Mouse (Mus musculus): Measurements from ENCODE around the gene Bahcc1. TPM values are rescaled to one million over a fixed set of nuclear protein-coding genes. Genes with fewer than 3 reads are reported as not detected.

Gene Bahcc1
- total RNA-seq, 1 experiment: 11.7 TPM

DNA sequence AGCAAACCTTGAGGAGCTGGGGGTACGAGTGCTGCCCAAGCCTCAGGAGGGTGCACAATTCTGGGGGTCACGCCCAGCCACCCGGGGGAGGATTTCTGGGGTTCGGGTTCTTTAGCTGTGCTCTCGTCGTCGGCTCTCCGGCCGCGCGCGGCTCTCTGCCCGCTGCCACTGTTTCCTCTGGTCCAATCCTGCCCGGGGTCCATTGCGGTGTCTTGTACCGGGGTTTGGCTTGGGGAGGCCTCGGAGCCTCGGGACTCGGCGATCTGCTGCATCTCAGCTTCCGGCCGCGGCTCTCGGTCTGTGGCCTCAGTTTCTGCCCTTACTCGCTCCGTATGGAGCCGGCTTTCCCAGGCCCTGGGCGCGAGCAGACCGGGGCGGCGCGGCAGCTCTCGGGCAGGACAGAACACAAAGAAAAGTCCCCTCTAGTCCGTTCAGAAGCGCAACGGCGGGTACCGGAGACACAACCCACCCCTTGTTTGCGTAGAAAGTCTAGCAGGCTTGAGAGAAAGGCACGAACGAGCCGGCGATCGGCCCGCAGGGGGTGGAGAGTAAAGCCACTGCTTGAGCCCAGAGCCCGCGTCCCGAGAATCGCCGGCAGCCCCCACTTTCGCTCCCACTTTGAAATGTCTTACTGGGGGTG is 1.5 kb downstream of the Bahcc1 start:
- Histone ChIP-seq H3K4me3 (ENCODE audit: insufficient read depth in 1 of 2, low read depth in 1 of 2, low read length in 2 of 2, poor library complexity in 1 of 2, severe bottlenecking in 1 of 2) (peak overlapping the region; percentile 76 to 79), H3K9ac (ENCODE audit: insufficient read depth, low read depth, low read length, poor library complexity, severe bottlenecking) (peak overlapping the region; percentile 79), H3K36me3 (ENCODE audit: control insufficient read depth, insufficient read depth, low read length, poor library complexity, severe bottlenecking) (peaks cover 1% of the 10 kb centered on the region; the same call in 1 of the 2 replicates), H3K4me1 (ENCODE audit: control insufficient read depth in 2 of 2, insufficient read depth in 2 of 2, low read length in 2 of 2, poor library complexity in 1 of 2) (peaks cover 4 to 11% of the 10 kb centered on the region in 2 experiments; a peak in 3 of 4 replicates), H3K9me3 (ENCODE audit: control insufficient read depth, insufficient read depth, low read depth, low read length) (no peaks in the 10 kb centered on the region), H3K27ac (ENCODE audit: insufficient read depth, low read depth, low read length, poor library complexity, severe bottlenecking) (peak overlapping the region; percentile 17; the same call in 1 of the 2 replicates)
- TF ChIP-seq ZNF384 (IDR thresholded peaks at IDR 0.05; ENCODE audit: low read depth, low read length) (no peak), ZC3H11A (IDR thresholded peaks at IDR 0.05; ENCODE audit: borderline replicate concordance, low read depth, low read length) (no peak), CHD2 (IDR thresholded peaks at IDR 0.05; ENCODE audit: low read depth, low read length) (no peak), MAFK (IDR thresholded peaks at IDR 0.05; ENCODE audit: insufficient read depth, low read depth, low read length) (no peak), HCFC1 (IDR thresholded peaks at IDR 0.05; ENCODE audit: borderline replicate concordance, insufficient read depth, low read length) (no peak)
- in situ Hi-C loops (cut with MboI; ENCODE audit: low sequenced_read_pairs in 2 of 2, unreplicated experiment in 2 of 2): loop anchor here (10.0 to 25.0 kb wide), 2 partner anchors 1147 to 1179 kb away; partner anchors contain the start of gene Cbx4 (in 1 of the 2)
- no peak for DNase-seq (ENCODE audit: low read depth, low spot score)

DNA sequence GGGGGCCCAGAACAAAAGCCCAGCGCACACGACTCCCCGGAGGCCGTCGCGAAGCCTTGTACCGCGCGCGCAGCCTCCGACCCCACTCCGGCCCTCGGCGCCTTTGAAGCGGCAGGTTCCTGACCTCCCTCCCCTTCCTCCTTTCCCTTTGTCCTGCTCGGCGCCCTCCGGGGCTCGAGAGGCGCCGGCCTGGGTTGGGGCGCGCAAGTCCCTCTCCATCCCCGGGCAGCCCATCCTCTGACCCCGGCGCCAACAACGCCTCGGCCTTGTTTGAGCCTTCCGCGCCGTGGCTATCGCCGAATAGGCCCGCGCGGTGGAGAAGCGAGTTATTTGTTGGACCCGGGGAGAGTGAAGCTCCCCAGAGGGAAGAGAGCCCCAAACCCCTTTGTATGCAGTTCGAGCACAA is 2.0 kb downstream of the Bahcc1 start:
- H3K9ac ChIP-seq (ENCODE audit: insufficient read depth, low read depth, low read length, poor library complexity, severe bottlenecking): peak overlapping the region; percentile 79
- TF ChIP-seq ZNF384 (IDR thresholded peaks at IDR 0.05; ENCODE audit: low read depth, low read length): no peak
- no peak for TF ChIP-seq HCFC1 (IDR thresholded peaks at IDR 0.05; ENCODE audit: borderline replicate concordance, insufficient read depth, low read length)
- TF ChIP-seq CHD2 (IDR thresholded peaks at IDR 0.05; ENCODE audit: low read depth, low read length): no peak
- TF ChIP-seq ZC3H11A (IDR thresholded peaks at IDR 0.05; ENCODE audit: borderline replicate concordance, low read depth, low read length): no peak
- no peak for TF ChIP-seq MAFK (IDR thresholded peaks at IDR 0.05; ENCODE audit: insufficient read depth, low read depth, low read length)
- peak overlapping the region; percentile 17; the same call in 1 of the 2 replicates for H3K27ac ChIP-seq (ENCODE audit: insufficient read depth, low read depth, low read length, poor library complexity, severe bottlenecking)
- H3K36me3 ChIP-seq (ENCODE audit: control insufficient read depth, insufficient read depth, low read length, poor library complexity, severe bottlenecking): no peaks in the 10 kb centered on the region
- peak overlapping the region; percentile 76 to 79 for H3K4me3 ChIP-seq (ENCODE audit: insufficient read depth in 1 of 2, low read depth in 1 of 2, low read length in 2 of 2, poor library complexity in 1 of 2, severe bottlenecking in 1 of 2)
- no peak for DNase-seq (ENCODE audit: low read depth, low spot score)
- H3K4me1 ChIP-seq (ENCODE audit: control insufficient read depth in 2 of 2, insufficient read depth in 2 of 2, low read length in 2 of 2, poor library complexity in 1 of 2): peaks cover 4 to 9% of the 10 kb centered on the region in 2 experiments; a peak in 2 of 4 replicates
- no peaks in the 10 kb centered on the region for H3K9me3 ChIP-seq (ENCODE audit: control insufficient read depth, insufficient read depth, low read depth, low read length)
- in situ Hi-C loops (cut with MboI; ENCODE audit: low sequenced_read_pairs in 2 of 2, unreplicated experiment in 2 of 2): loop anchor here (10.0 to 25.0 kb wide), 2 partner anchors 1147 to 1180 kb away; partner anchors contain the start of gene Cbx4 (in 1 of the 2)

GRCm38 (mm10) chr11:120235385-120236113 is 2.8 kb downstream of the Bahcc1 start:
- Histone ChIP-seq H3K27ac (ENCODE audit: insufficient read depth, low read depth, low read length, poor library complexity, severe bottlenecking) (no peak overlapping the region), H3K36me3 (ENCODE audit: control insufficient read depth, insufficient read depth, low read length, poor library complexity, severe bottlenecking) (no peaks in the 10 kb centered on the region), H3K4me3 (ENCODE audit: insufficient read depth in 1 of 2, low read depth in 1 of 2, low read length in 2 of 2, poor library complexity in 1 of 2, severe bottlenecking in 1 of 2) (peak overlapping the region; percentile 50 to 79), H3K4me1 (ENCODE audit: control insufficient read depth in 2 of 2, insufficient read depth in 2 of 2, low read length in 2 of 2, poor library complexity in 1 of 2) (peaks cover 4 to 9% of the 10 kb centered on the region in 2 experiments; a peak in 2 of 4 replicates), H3K9me3 (ENCODE audit: control insufficient read depth, insufficient read depth, low read depth, low read length) (no peaks in the 10 kb centered on the region), H3K9ac (ENCODE audit: insufficient read depth, low read depth, low read length, poor library complexity, severe bottlenecking) (0 out of 2 replicates have a peak overlapping the region, but pooled peaks have one; percentile 7)
- in situ Hi-C loops (cut with MboI; ENCODE audit: low sequenced_read_pairs in 2 of 2, unreplicated experiment in 2 of 2): loop anchor here (10.0 to 25.0 kb wide), 2 partner anchors 1148 to 1181 kb away; partner anchors contain the start of gene Cbx4 (in 1 of the 2)
- DNase-seq (ENCODE audit: low read depth, low spot score): no peak
- TF ChIP-seq MAFK (IDR thresholded peaks at IDR 0.05; ENCODE audit: insufficient read depth, low read depth, low read length) (no peak), HCFC1 (IDR thresholded peaks at IDR 0.05; ENCODE audit: borderline replicate concordance, insufficient read depth, low read length) (no peak), ZNF384 (IDR thresholded peaks at IDR 0.05; ENCODE audit: low read depth, low read length) (no peak), CHD2 (IDR thresholded peaks at IDR 0.05; ENCODE audit: low read depth, low read length) (no peak)

DNA sequence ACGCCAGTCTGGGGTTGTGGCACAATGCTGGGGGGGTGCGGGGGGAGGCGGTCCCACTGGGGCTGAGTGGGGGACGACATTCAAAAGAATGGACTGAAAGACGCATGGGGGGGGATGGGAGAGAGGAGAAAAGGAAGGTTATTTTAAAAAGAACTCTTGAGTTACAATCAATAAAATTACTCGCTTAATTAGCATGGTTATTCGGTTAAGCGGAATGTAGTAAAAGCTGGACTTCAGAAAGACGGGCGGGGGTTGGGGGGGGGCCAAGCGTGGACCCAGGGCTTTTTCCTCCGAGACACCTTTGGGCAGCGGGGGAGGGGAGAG is 3.3 kb downstream of the Bahcc1 start:
- Histone ChIP-seq H3K4me1 (ENCODE audit: control insufficient read depth in 2 of 2, insufficient read depth in 2 of 2, low read length in 2 of 2, poor library complexity in 1 of 2) (peaks cover 7 to 12% of the 10 kb centered on the region in 2 experiments; a peak in 3 of 4 replicates), H3K36me3 (ENCODE audit: control insufficient read depth, insufficient read depth, low read length, poor library complexity, severe bottlenecking) (no peaks in the 10 kb centered on the region), H3K4me3 (ENCODE audit: insufficient read depth in 1 of 2, low read depth in 1 of 2, low read length in 2 of 2, poor library complexity in 1 of 2, severe bottlenecking in 1 of 2) (peak overlapping the region; percentile 72 to 79), H3K9me3 (ENCODE audit: control insufficient read depth, insufficient read depth, low read depth, low read length) (no peaks in the 10 kb centered on the region), H3K9ac (ENCODE audit: insufficient read depth, low read depth, low read length, poor library complexity, severe bottlenecking) (no peak overlapping the region), H3K27ac (ENCODE audit: insufficient read depth, low read depth, low read length, poor library complexity, severe bottlenecking) (no peak overlapping the region)
- no peak for DNase-seq (ENCODE audit: low read depth, low spot score)
- in situ Hi-C loops (cut with MboI; ENCODE audit: low sequenced_read_pairs in 2 of 2, unreplicated experiment in 2 of 2): loop anchor here (10.0 to 25.0 kb wide), 2 partner anchors 1149 to 1181 kb away; partner anchors contain the start of gene Cbx4 (in 1 of the 2)
- TF ChIP-seq HCFC1 (IDR thresholded peaks at IDR 0.05; ENCODE audit: borderline replicate concordance, insufficient read depth, low read length) (no peak), ZNF384 (IDR thresholded peaks at IDR 0.05; ENCODE audit: low read depth, low read length) (no peak), ZC3H11A (IDR thresholded peaks at IDR 0.05; ENCODE audit: borderline replicate concordance, low read depth, low read length) (no peak), MAFK (IDR thresholded peaks at IDR 0.05; ENCODE audit: insufficient read depth, low read depth, low read length) (no peak), CHD2 (IDR thresholded peaks at IDR 0.05; ENCODE audit: low read depth, low read length) (no peak)

Measured in ES-E14 (cell line).